Mouse (Mus musculus) liver, embryonic 15.5 days (tissue): Measurements from ENCODE around the gene Nfe2. TPM values are rescaled to one million over a fixed set of nuclear protein-coding genes. Genes with fewer than 3 reads are reported as not detected.

Experiments used
- ATAC-seq: fragments of 200-750 bp; cut with Nextera tagmentation; 2 replicates; pipeline ENCODE4 v1.8.0; 2017; ENCODE audit warnings: moderate number of reproducible peaks, mild to moderate bottlenecking, moderate library complexity; ENCODE audit not compliant: insufficient read depth
- H3K27ac ChIP-seq: fragments of 300-500 bp; sonication (generic); replicated peaks from 2 replicates; pipeline ENCODE4 v1.5.1; 2015; ENCODE audit warnings: mild to moderate bottlenecking, inconsistent platforms
- H3K27me3 ChIP-seq: fragments of 300-500 bp; sonication (generic); 2 replicates; pipeline ENCODE4 v1.6.1; 2015; ENCODE audit warnings: mild to moderate bottlenecking, inconsistent platforms
- H3K36me3 ChIP-seq: fragments of 300-500 bp; sonication (generic); replicated peaks from 2 replicates; pipeline ENCODE4 v1.6.1; 2015; ENCODE audit warnings: moderate library complexity, mild to moderate bottlenecking, inconsistent platforms
- H3K4me1 ChIP-seq: fragments of 300-500 bp; sonication (generic); replicated peaks from 2 replicates; pipeline ENCODE4 v1.6.1; 2015; ENCODE audit warnings: inconsistent platforms
- H3K4me2 ChIP-seq: fragments of 300-500 bp; sonication (generic); 2 replicates; pipeline ENCODE4 v1.6.1; 2015; ENCODE audit warnings: moderate library complexity, mild to moderate bottlenecking, inconsistent platforms
- H3K4me3 ChIP-seq: fragments of 300-500 bp; sonication (generic); replicated peaks from 2 replicates; pipeline ENCODE4 v1.5.1; 2015; ENCODE audit warnings: mild to moderate bottlenecking, inconsistent platforms
- H3K9ac ChIP-seq: fragments of 300-500 bp; sonication (generic); 2 replicates; pipeline ENCODE4 v1.6.1; 2015; ENCODE audit warnings: moderate library complexity, mild to moderate bottlenecking, inconsistent platforms
- H3K9me3 ChIP-seq: fragments of 300-500 bp; sonication (generic); replicated peaks from 2 replicates; pipeline ENCODE4 v1.6.1; 2016; ENCODE audit warnings: inconsistent platforms
- WGBS: fragments of 180-500 bp; shearing (Covaris S2); methylation state at CpG from one replicate; pipeline ENCODE4 v1.1.7; 2015; ENCODE audit warnings: mixed read lengths; ENCODE audit not compliant: insufficient replicate concordance; 5-methylcytosine and 5-hydroxymethylcytosine counted together
- polyA plus RNA-seq: library from polyadenylated mRNA; unstranded; fragments of >200 nt; fragmentation: Nextera tagmentation; extraction: Ambion mirVana; gene quantifications from 2 replicates; pipeline ENCODE4 v1.2.1, GENCODE M21; 2015

The Nfe2 gene
- polyA plus RNA-seq, 1 experiment from 2014 or later = 207 TPM

DNA sequence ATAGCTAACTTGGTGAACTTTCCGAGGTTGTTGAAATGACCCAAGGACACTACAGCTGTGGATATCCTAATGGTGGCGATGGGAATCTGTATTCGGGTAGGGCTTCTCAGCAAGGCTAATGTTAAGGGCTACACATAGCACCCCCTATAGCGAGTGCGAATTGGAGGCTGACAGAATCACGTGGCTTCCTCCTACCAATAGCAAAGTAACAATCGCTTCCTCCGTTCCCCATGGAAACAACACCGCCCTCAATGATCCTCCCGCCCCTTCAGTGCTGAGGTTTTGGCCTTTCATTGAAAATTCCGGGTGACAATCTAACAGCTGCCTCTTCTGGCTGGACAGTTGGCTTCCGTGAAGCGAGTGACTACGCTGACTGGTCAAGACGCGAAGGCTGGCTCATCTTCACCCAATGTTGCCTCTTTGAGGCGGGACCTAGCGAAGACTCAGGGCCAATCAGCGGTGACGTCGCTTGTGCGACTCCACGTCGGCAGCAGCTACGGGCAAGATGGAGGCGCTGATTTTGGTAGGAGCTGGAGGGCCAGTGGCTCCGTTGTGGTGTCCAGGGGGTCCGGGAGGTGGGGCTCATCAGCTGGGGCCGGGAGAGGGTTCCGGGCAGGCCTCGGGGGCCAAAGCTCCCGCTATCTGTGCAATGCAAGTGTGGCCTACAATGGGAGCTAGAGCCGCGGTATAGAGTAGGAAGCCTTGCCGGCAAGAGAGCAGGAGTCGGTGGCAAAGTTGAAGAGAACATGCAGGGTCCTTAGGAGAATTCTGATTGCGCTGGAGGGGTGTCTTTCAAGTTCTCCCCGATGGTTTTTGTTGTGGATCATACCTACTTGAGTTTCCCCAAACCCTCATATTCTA lies 14.4 kb upstream of the Nfe2 start, which contains the start of gene Copz1:
Copz1 (plus strand) TSS at position 296 of the 861 bp plus-strand sequence.
- ATAC-seq = peak; percentile 98
- peak within 1 kb of the TSS; percentile 77 for H3K4me2 ChIP-seq
- H3K27ac ChIP-seq = peak within 1 kb of the TSS; percentile 89
- H3K4me3 ChIP-seq = peak within 1 kb of the TSS; percentile 88
- H3K9me3 ChIP-seq = no peaks in the 10 kb centered on the region
- peak within 1 kb of the TSS; percentile 84 for H3K9ac ChIP-seq
- H3K27me3 ChIP-seq = no peaks in the 10 kb centered on the region
- under 1% methylated on average over 38 of the region's 38 CpGs for WGBS
- H3K36me3 ChIP-seq = peaks cover 13% of the 10 kb centered on the region
- peaks cover 59% of the 10 kb centered on the region for H3K4me1 ChIP-seq

DNA sequence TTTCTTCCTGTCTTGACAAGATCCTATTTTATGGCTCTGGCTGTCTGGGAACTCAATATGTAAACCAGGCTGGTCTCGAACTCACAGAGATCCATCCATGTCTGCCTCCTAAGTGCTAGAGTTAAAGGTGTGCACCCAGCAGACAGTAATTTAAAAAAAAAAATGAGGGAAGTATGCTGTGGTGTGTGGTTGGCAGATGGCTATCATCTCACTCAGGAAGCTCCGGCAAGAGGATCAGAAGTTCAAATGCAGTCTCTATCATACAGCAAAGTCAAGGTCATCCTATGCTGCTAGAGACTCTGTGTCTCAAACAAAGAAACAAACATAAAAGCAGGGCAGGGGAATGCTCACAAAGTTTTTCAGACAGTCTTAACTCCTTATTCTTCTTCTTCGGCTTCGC lies 10.7 kb upstream of the Nfe2 start:
- no peaks in the 10 kb centered on the region for H3K9me3 ChIP-seq
- H3K36me3 ChIP-seq = no peaks in the 10 kb centered on the region
- H3K9ac ChIP-seq = no peak overlapping the region
- peaks cover 51% of the 10 kb centered on the region for H3K4me1 ChIP-seq
- H3K27me3 ChIP-seq = no peaks in the 10 kb centered on the region
- ATAC-seq = no peak
- H3K27ac ChIP-seq = peak overlapping the region; percentile 55; the same call in 1 of the 2 replicates
- 42% methylated on average over 4 of the region's 4 CpGs for WGBS
- no peak overlapping the region for H3K4me3 ChIP-seq
- no peak overlapping the region for H3K4me2 ChIP-seq

- Histone ChIP-seq H3K9me3 (no peaks in the 10 kb centered on the region), H3K27ac (peak overlapping the region; percentile 46), H3K36me3 (no peaks in the 10 kb centered on the region), H3K4me3 (no peak overlapping the region), H3K9ac (no peak overlapping the region), H3K4me1 (peaks cover 58% of the 10 kb centered on the region), H3K4me2 (0 out of 2 replicates have a peak overlapping the region, but pooled peaks have one; percentile 1), H3K27me3 (no peaks in the 10 kb centered on the region)
- WGBS = 43% methylated on average over 2 of the region's 2 CpGs
- peak; percentile 50; the same call in 1 of the 2 replicates for ATAC-seq
Measured at GRCm38 (mm10) chr15:103264794-103265193, 6.6 kb upstream of the Nfe2 start.

- peak overlapping the region; percentile 41 for H3K4me2 ChIP-seq
- H3K36me3 ChIP-seq = no peaks in the 10 kb centered on the region
- H3K4me1 ChIP-seq = peaks cover 74% of the 10 kb centered on the region
- H3K27me3 ChIP-seq = no peaks in the 10 kb centered on the region
- H3K9me3 ChIP-seq = no peaks in the 10 kb centered on the region
- ATAC-seq = no peak
- peak overlapping the region; percentile 39 for H3K9ac ChIP-seq
- WGBS = 6% methylated on average over 1 of the region's 1 CpGs
- 0 out of 2 replicates have a peak overlapping the region, but pooled peaks have one; percentile 4 for H3K4me3 ChIP-seq
- peak overlapping the region; percentile 99 for H3K27ac ChIP-seq
Measured at GRCm38 (mm10) chr15:103259989-103260388, 1.8 kb upstream of the Nfe2 start.

- H3K9ac ChIP-seq = no peak overlapping the region; the same call in 1 of the 2 replicates
- no peaks in the 10 kb centered on the region for H3K9me3 ChIP-seq
- no peak for ATAC-seq
- no peaks in the 10 kb centered on the region for H3K36me3 ChIP-seq
- WGBS = 31% methylated on average over 5 of the region's 5 CpGs
- peaks cover 67% of the 10 kb centered on the region for H3K4me1 ChIP-seq
- H3K4me2 ChIP-seq = peak overlapping the region; percentile 85
- H3K4me3 ChIP-seq = peak overlapping the region; percentile 77; the same call in 1 of the 2 replicates
- H3K27me3 ChIP-seq = no peaks in the 10 kb centered on the region
- peak overlapping the region; percentile 99 for H3K27ac ChIP-seq
Measured at GRCm38 (mm10) chr15:103259162-103259561, 959 bp upstream of the Nfe2 start.

GRCm38 (mm10) chr15:103256210-103256986 lies 1.8 kb downstream of the Nfe2 start:
- no peaks in the 10 kb centered on the region for H3K27me3 ChIP-seq
- peaks cover 17% of the 10 kb centered on the region for H3K36me3 ChIP-seq
- peak overlapping the region; percentile 85 for H3K4me2 ChIP-seq
- 57% methylated on average over 6 of the region's 6 CpGs for WGBS
- H3K9me3 ChIP-seq = no peaks in the 10 kb centered on the region
- H3K9ac ChIP-seq = peak overlapping the region; percentile 94
- peaks cover 75% of the 10 kb centered on the region for H3K4me1 ChIP-seq
- peak overlapping the region; percentile 99 for H3K27ac ChIP-seq
- ATAC-seq = no peak
- peak overlapping the region; percentile 77 for H3K4me3 ChIP-seq

GRCm38 (mm10) chr15:103255169-103255568 lies 3.0 kb downstream of the Nfe2 start:
- ATAC-seq = peak; percentile 32
- Histone ChIP-seq H3K36me3 (peaks cover 29% of the 10 kb centered on the region), H3K9me3 (no peaks in the 10 kb centered on the region), H3K4me2 (peak overlapping the region; percentile 85), H3K4me3 (peak overlapping the region; percentile 77), H3K27me3 (no peaks in the 10 kb centered on the region), H3K4me1 (peaks cover 76% of the 10 kb centered on the region), H3K9ac (peak overlapping the region; percentile 94), H3K27ac (peak overlapping the region; percentile 99)
- WGBS = 0% methylated on average over 25 of the region's 25 CpGs

DNA sequence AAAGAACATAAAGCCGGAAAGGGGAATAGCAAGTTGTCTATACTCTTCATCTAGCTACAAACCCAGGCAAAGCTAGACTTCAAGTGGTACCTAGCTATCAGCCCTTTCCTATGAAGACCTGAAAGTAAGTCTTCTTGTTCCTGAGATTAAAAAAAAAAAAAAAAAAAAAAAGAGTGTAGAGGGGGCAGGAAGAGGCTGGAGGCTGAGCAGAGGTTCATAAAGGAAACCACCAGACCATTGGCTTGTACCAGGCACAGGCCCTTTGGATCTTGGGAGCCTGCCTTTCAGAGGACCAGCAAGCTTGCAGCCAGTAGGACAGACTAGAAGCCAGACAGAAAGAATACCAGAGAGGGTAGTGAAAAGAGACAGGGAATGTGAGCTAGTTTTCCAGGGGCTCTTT lies 4.9 kb downstream of the Nfe2 start:
- ATAC-seq = no peak
- Histone ChIP-seq H3K4me2 (peak overlapping the region; percentile 85), H3K9ac (peak overlapping the region; percentile 94), H3K4me1 (peaks cover 76% of the 10 kb centered on the region), H3K27ac (peak overlapping the region; percentile 99), H3K27me3 (no peaks in the 10 kb centered on the region), H3K4me3 (peak overlapping the region; percentile 77), H3K9me3 (no peaks in the 10 kb centered on the region), H3K36me3 (peaks cover 45% of the 10 kb centered on the region)
- WGBS = 36% methylated on average over 1 of the region's 1 CpGs

- peak; percentile 58 for ATAC-seq
- peaks cover 77% of the 10 kb centered on the region for H3K4me1 ChIP-seq
- peak overlapping the region; percentile 77 for H3K4me3 ChIP-seq
- H3K4me2 ChIP-seq = peak overlapping the region; percentile 85
- H3K9ac ChIP-seq = peak overlapping the region; percentile 94
- H3K27ac ChIP-seq = peak overlapping the region; percentile 99
- H3K9me3 ChIP-seq = no peaks in the 10 kb centered on the region
- H3K27me3 ChIP-seq = no peaks in the 10 kb centered on the region
- WGBS = 9% methylated on average over 3 of the region's 3 CpGs
- peaks cover 52% of the 10 kb centered on the region for H3K36me3 ChIP-seq
Measured at GRCm38 (mm10) chr15:103252660-103253059, 5.5 kb downstream of the Nfe2 start.

DNA sequence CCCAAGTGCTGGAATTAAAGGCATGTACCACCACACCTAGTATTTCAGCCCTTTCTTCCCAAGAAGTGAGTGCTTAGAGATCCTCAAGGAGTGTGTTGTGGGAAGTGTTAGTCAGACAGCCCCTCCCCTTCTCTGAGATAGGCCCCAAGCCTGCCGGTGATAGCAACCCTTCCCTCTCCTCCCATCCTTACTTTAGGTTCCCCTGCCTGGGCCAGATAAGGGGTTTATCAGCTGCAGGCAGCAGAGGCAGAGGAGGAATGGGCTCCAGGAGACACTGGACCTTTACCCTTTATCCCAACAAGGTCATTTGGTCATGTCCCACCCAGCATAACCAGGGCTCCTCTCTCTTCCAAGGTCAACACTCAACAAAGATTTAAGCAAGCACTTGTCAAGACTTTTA lies 6.6 kb downstream of the Nfe2 start:
- Histone ChIP-seq H3K9me3 (no peaks in the 10 kb centered on the region), H3K27me3 (no peaks in the 10 kb centered on the region), H3K27ac (peak overlapping the region; percentile 99), H3K36me3 (peaks cover 63% of the 10 kb centered on the region), H3K4me3 (peak overlapping the region; percentile 77), H3K4me2 (peak overlapping the region; percentile 85), H3K4me1 (peaks cover 74% of the 10 kb centered on the region), H3K9ac (peak overlapping the region; percentile 94)
- WGBS = 15% methylated on average over 1 of the region's 1 CpGs
- ATAC-seq = peak; percentile 77
